Mouse (Mus musculus) activated CD4-positive, CD25-positive, alpha-beta regulatory T cell, adult 9 weeks (primary cell): Measurements from ENCODE around the gene Klhl3. TPM values are rescaled to one million over a fixed set of nuclear protein-coding genes. Genes with fewer than 3 reads are reported as not detected.

Experiments
- polyA plus RNA-seq: library from polyadenylated mRNA; unstranded; fragments of 100-300 nt; shearing (Covaris generic); gene quantifications from one replicate; pipeline ENCODE4 v1.2.1, GENCODE M21; 2017

The Klhl3 gene
- polyA plus RNA-seq, result 2.5 TPM

GRCm38 (mm10) chr13:58113061-58113900, at the start of gene Klhl3:
Gene Klhl3 (minus strand): TSS chr13:58113592.

GRCm38 (mm10) chr13:58157447-58158098, 44.2 kb upstream of the Klhl3 start, which contains the start of gene Idnk:
Gene Idnk (plus strand): TSS chr13:58157649.

GRCm38 (mm10) chr13:58128396-58128767, 15.0 kb upstream of the Klhl3 start, which contains the start of gene Hnrnpa0:
Gene Hnrnpa0 (minus strand): TSS chr13:58128556.

Other genes with a start within 250 kb of the Klhl3 start
- gene Spock1, start 205.3 kb downstream of the Klhl3 start, polyA plus RNA-seq, result not detected
- gene Hnrnpa0, start 15.0 kb upstream of the Klhl3 start, polyA plus RNA-seq, result 7.6 TPM
- gene Idnk, start 44.1 kb upstream of the Klhl3 start, polyA plus RNA-seq, result 210 TPM
- gene Ubqln1, start 102.1 kb upstream of the Klhl3 start, polyA plus RNA-seq, result 10.3 TPM
- 0.54 TPM for gene Gkap1, start 162.1 kb upstream of the Klhl3 start, polyA plus RNA-seq
- gene Kif27, start 245.5 kb upstream of the Klhl3 start, polyA plus RNA-seq, result not detected